Mouse (Mus musculus) heart, postnatal 36 days (tissue): ENCODE measurements around the gene Gpd1. TPM values are rescaled to one million over a fixed set of nuclear protein-coding genes. Genes with fewer than 3 reads are reported as not detected.

Experiments used
- DNase-seq, 2 experiments: peaks; one replicate each; pipeline ENCODE4 v3.0.0; 2021 to 2022
- intact Hi-C: fragments of 180-260 bp; cut with DNase I; formaldehyde crosslinking; loops from one replicate; pipeline ENCODE4 v1.15.1; 2025
- total RNA-seq, 2 experiments: library from RNA; stranded (reverse); gene quantifications; 2 replicates each; pipeline ENCODE4 v1.2.3; 2021

Gene Gpd1
- 10 to 100 TPM; 61.0 to 62.5 TPM for total RNA-seq

DNA sequence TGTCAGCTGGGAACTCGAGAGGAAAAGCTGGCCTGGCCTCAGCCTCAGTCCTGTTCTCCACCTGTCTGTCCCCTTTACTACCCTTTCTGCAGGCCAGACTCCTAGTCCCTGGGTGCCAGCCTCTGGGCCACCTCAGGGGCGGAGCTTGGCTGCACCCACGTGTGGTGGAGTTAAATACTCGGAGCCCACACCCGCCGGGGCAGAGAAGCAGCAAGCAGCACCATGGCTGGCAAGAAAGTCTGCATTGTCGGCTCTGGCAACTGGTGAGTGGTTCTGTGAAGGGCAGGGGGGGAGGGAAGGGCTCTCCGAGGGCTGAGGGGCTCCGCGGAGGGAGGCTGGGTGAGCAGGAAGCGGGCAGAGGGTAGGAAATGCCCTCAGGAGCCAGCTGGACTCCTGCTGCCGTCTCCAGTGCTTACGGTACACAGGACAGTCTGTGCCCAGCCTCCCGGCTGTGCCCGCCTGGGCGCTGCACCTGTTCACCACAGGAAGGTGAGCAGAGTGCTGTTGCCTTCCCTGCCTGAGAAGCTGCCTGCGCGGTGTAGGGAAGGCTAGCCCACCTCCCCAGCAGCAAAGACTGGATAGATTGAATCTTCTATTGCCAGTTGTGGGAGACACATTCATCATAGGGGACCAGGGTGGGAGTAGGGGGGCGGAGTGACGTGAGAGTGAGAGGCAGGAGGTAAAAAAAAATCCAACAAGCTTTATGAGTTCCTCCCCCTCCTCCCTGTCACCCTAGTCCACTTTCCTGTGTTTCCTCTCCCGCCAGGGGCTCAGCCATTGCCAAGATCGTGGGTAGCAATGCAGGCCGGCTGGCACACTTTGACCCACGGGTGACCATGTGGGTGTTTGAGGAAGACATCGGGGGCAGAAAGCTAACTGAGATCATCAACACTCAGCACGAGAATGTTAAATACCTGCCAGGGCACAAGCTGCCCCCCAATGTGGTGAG lies at the start of gene Gpd1:
Gpd1 (plus strand) TSS at position 130 of the 949 bp plus-strand sequence.
- intact Hi-C loops: loop anchor here (5.0 kb wide), 1 partner anchor 510 kb away; the partner anchor contains the start of gene Atf1
- peak; percentile 46 to 53 for DNase-seq

DNA sequence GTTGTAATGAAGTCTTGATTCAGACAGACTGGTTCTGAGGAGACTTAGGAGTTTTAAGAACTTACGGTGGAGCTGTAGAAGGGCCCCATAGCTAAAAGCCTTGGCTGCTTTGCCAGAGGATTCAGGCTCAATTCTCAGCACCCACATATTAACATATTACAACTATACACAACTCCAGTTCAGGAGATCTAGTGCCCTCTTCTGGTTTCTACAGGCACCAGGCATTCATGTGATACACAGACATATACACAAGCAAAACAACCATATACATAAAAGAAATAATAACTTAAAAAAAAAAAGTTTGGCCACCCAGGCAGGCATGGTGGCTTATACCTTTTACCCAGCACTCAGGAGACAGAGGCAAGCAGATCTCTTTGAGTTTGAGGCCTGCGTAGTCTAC lies 49.8 kb upstream of the Gpd1 start:
- DNase-seq: no peak
- intact Hi-C loops: no loop called here

DNA sequence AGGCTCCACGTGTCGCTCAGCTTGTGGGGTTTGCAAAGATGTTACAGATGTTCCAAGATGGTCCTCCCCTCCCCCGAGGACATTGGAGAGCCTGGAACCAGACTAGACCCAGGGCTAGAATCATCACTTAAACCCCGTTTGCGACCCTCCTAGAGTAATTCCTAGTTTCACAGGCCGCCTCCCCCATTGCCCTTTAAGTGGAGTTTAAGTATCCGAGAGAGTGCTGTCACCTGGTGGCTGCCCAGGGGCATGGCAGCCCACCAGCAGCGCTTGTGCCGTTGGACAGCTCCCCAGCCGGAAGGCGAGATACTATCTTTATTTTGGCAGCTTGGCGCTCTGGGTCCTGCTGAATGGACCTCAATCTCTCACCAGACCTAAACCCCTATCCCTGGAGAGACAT lies 48.4 kb upstream of the Gpd1 start:
- intact Hi-C loops: loop anchor here (1.0 to 2.0 kb wide), 2 partner anchors 73 to 172 kb away; no protein-coding TSS in a partner anchor
- peak; percentile 73 to 81 for DNase-seq

DNA sequence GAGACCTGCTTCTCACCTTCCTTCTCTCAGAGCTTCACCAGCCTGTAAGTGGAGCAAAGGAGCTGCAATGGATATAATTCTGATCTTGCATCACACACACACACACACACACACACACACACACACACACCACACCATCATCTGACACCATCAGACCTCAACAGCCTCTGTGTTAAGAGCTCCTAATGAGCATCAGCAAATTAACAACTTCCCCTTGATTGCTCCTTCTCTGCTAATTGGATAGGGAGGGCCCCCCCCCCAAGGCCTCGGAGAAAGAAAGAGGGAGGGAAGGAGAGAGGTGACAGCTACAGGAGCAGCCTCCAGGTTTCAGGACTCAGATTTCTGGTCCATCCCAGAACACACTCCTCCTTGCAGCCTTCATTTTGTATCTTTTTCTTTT lies 47.9 kb upstream of the Gpd1 start:
- intact Hi-C loops: loop anchor here (1.0 to 2.0 kb wide), 2 partner anchors 73 to 173 kb away; no protein-coding TSS in a partner anchor
- DNase-seq: no peak

DNA sequence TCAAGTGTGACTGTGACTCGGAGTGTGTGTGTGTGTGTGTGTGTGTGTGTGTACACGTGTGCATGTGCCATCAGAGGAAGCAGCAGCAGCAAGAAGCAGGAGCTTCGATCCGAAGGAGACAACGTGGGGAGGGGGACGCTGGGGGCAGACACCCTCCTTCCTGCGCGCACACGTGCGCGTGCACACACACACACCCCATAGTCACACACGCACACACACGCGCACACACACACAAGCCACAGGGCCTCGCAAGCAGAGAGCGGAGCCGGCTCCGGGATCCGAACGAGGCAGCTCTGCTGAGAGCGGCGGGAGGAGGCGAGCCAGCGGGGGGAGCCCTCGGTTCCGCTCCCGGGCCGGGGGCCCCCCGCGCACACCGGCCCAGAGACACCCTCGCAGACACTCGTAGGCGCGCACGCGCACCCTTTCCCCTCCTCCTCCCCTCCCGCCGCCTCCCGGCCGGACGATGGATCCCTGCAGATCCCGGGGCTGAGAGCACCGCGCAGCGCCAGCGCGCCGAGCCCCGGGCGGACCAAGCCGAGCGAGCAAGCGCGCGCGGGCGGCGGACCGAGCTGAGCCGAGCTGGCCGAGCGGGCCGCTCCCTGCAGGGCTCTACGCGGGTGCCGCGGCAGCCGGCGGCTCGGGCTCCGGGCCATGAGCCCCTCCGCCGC lies 47.0 kb upstream of the Gpd1 start, which contains the start of gene Asic1:
Asic1 (plus strand) TSS at position 215 of the 668 bp plus-strand sequence.
- intact Hi-C loops: no loop called here
- peak; percentile 63 to 67 for DNase-seq

DNA sequence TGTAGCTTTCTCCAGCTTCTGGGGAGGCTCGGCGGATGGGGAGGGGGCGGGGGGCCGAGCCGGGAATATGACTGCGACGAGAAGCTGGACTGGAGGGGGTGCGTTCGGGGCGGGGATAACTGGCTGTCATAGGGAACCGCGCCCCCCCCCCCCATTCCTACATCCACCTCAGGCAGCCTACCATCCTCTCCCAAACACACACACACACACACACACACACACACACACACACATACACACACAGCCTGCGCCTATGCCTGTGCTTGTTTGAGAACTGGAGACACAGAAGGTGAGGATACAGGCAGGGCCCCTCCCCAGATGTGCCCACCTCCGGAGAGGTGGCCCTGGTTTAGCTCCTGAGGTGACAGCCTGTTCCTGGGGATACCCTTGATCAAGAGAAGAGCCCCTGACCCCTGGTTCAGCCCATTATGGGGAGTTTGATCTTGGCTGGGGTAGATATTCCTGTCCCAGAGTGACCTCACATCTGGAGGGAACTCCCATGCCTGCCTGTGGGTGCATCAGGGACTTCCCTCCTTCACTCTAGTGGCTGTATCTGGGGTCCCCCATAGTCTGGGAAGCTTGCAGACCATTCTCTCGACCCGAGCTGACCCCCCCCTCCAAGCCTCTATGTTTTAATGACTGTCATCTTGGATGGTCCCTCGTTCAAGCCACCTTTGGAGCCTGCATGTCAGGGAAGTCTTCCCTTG lies 46.2 kb upstream of the Gpd1 start:
- intact Hi-C loops: no loop called here
- no peak for DNase-seq

DNA sequence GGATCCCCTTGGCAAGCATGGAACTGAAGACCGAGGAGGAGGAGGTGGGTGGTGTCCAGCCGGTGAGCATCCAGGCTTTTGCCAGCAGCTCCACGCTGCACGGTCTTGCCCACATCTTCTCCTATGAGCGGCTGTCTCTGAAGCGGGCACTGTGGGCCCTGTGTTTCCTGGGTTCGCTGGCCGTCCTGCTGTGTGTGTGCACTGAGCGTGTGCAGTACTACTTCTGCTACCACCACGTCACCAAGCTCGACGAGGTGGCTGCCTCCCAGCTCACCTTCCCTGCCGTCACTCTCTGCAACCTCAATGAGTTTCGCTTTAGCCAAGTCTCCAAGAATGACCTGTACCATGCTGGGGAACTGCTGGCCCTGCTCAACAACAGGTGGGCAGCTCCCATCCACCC lies 45.5 kb upstream of the Gpd1 start:
- intact Hi-C loops: no loop called here
- DNase-seq: no peak

DNA sequence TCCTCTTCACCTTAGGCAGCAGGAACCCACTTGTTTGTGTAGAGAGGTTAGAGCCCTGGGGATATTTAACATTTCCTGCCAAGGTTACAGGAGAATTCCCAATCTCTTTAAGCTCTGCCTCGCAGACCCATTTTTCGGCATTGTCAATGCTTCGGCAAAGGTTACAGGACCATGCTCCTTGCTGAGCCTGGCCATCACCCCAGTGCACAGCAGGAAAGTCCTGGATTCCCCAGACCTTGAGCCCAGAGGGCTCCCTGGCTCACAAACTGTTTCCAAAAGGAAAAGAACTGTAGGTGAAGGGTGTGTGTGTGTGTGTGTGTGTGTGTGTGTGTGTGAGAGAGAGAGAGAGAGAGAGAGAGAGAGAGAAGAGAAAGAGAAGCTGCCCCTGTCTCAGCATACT lies 42.4 kb upstream of the Gpd1 start:
- intact Hi-C loops: no loop called here

DNA sequence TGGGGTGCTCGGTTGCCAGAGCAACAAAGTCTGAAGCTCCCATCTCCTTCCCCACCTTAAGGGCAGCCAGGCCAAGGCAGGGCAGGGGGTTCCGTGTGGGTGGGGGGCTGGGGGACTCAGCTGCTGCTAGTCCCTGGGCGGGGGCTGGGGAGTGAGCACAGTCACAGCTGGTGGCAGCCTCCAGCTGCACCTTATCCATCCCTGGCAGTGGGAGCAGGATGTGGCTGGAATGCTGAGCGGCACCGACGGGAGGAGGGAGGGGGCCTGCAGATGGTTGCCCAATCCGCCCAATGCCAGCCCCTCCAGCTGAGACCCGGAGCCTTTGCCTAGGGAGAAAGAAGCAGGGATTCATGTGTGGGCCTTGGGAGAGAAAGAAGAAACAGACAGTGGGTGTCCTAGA lies 40.2 kb upstream of the Gpd1 start:
- DNase-seq: no peak
- intact Hi-C loops: no loop called here

More for the DNA sequence above, 42.4 kb upstream of the Gpd1 start:
- no peak for DNase-seq

DNA sequence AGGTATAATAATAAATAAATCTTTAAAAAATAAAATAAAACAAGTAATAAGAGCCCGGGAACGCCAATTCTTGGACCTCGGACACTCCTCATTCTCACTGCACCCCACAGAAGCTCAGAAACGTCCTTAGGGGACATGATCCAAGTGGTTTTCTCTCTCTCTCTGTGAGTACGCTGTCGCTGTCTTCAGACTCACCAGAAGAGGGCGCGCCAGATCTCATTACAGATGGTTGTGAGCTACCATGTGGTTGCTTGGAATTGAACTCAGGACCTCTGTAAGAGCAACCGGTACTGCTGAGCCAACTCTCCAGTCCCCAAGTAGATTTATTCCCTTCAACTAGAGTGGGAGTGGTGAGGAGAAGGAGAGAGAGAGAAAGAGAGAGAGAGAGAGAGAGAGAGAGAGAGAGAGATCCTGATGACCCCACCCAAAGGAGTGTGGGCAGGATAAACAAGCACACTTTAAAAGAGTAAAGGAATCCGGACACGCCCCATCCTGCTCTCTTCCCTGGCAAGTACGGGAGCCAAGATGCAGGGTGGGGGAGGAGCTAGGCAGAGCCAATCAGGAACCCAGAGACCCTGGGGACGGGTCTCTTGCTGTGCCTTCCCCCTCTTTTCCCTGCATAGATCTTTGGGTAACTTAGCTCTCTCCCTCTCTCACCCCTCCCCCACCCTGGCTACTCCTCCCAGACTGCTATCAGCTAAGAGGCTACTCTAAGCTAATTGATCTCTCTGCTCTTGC lies 39.1 kb upstream of the Gpd1 start:
- intact Hi-C loops: no loop called here
- DNase-seq: no peak

DNA sequence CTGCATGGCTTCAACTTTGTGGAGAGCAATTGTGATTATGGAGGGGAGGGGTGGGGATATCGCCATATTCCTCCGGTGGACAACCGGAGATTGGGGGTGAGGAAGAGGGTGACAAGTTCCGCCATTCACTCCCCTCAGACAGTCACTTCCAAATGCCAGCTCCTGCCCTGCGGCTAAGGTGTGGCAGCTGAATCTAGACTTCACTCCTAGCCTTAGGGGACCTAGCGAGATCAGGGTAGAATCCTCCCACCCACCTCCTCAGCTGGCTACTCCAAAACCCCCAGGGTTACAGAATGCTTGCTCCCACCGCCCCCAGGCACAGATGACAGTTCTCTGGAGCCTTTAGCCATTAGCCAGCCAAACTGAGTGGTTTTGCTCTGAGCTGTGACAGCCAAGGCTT lies 38.3 kb upstream of the Gpd1 start:
- DNase-seq: no peak
- intact Hi-C loops: no loop called here

DNA sequence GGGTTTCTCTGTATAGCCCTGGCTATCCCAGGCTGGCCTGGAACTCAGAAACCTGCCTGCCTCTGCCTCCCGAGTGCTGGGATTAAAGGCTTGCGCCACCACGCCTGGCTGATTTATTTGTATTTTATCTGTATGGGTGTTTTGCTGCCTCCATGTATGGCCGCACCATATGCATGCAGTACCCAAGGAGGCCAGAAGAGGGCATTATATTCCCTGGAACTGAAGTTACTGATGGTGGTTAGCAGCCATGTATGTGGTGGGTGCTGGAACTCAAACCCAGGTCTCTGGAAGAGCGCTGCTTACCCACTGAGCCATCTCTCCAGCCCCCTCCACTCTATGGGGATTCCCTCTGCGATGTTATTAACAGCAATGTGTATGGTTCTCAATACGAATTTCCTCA lies 34.4 kb upstream of the Gpd1 start:
- no peak for DNase-seq
- intact Hi-C loops: no loop called here

DNA sequence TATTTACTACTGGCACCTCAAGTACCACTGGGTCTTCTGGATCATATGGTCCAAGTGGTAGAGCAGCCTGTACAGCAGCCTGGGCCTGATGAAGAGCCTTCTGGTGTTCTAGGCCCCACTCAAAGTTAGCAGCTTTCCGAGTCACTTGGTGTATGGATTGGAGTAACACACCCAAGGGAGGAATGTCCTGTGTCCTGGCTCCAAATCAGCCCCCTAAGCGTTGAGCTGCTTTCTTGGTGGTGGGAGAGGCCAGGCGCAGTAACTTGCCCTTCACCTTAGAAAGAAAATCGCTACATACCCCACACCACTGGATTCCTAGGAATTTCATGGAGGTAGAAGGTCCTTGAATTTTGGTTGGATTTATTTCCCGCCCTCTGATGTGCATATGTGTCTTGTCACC lies 33.2 kb upstream of the Gpd1 start:
- intact Hi-C loops: no loop called here
- no peak for DNase-seq

DNA sequence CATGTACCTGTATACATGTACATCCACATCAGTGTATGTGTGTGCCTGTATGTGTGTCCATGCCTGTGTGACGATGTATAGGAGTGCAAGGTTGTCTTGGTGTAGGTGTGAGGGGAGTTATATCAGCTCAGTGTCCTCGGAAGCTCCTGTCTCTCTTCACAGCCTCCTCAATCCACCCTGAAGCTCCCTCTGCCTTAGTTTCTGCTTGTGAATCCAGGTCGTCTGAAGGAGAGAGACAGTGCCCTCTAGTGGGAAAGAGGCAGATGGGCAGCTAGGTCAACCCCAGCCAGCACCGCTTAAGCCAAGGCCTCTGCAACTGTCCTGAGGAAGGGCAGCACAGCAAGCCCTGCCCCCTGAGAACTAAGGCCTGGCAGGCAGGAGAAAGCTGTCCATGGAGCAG lies 28.6 kb upstream of the Gpd1 start:
- DNase-seq: peak; percentile 54 to 55
- intact Hi-C loops: loop anchor here (1.0 to 2.0 kb wide), 2 partner anchors 92 to 192 kb away; no protein-coding TSS in a partner anchor

DNA sequence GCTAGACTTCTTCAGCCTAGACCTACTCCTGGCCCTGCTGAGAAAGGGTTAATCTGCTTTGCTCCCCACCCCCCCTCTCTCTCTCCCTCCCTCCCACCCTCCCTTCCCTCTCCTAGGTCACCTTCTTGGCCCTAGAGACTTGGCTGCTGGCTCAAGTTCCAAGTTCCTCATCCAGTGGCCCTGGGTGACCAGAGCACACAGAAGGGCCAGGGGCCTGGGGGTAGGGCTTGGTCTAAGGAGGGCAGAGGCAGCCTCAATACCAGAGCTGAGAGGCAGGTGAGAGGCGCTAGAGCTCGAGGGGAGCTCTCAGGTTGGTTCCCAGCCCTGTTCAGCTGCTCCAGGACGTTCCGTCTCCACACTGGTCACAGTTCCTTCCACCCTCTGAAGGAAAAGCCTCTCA lies 26.4 kb upstream of the Gpd1 start:
- intact Hi-C loops: no loop called here
- no peak for DNase-seq

DNA sequence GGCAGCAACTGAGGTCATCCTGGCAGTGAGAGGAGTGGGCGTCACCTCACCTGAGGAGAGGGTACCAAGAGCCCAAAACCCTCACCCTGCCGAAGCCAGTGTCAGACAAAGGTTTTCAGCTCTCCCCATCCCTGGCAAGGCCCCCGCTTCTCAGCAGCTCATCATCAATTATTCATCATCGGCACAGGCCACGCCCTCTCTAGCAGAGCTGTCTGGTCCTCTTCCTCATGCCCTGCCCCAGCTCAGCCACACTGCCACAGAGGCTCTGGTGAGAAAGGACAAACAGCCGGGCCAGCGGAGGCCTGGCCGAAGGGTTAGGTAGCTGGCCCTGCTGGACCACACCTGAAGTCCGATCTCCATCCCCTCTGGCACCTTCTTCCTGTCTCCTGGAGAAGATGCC lies 25.3 kb upstream of the Gpd1 start:
- intact Hi-C loops: no loop called here

DNA sequence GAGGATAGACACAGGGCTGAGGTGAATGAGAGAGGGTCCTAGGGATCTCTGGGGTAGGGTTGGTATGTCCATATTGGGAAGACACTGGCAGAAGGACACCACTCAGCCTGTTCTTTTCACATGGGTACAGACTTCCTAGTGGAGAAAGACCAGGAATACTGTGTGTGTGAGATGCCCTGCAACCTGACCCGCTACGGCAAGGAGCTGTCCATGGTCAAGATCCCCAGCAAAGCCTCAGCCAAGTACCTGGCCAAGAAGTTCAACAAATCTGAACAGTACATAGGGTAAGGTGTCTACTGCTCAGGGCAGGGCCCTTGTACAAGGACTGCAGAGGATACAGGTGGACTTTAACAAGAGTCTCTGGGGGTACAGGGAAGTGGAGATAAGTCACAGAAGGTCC lies 20.0 kb upstream of the Gpd1 start:
- intact Hi-C loops: no loop called here
- DNase-seq: no peak

More for the DNA sequence above, 25.3 kb upstream of the Gpd1 start:
- DNase-seq: no peak

DNA sequence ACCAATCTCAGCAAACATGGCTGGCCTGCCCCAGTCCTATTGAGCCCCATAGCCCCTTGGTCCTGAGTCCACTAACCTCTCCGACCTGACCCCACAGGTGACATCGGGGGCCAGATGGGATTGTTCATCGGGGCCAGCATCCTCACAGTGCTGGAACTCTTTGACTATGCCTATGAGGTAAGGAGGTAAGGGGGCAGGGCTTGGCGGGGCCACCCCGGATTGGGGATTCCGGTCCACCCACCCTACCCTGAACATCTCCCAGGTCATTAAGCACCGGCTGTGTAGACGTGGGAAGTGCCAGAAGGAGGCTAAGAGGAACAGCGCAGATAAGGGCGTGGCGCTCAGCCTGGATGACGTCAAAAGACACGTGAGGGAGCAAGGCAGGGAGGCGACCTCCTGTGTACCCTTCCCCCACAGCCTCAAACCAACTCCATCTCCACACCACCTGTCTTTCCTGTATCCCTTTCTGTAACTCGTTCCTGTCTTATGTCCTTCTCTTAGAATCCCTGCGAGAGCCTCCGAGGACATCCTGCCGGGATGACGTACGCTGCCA lies 18.7 kb upstream of the Gpd1 start:
- DNase-seq: no peak
- intact Hi-C loops: no loop called here

DNA sequence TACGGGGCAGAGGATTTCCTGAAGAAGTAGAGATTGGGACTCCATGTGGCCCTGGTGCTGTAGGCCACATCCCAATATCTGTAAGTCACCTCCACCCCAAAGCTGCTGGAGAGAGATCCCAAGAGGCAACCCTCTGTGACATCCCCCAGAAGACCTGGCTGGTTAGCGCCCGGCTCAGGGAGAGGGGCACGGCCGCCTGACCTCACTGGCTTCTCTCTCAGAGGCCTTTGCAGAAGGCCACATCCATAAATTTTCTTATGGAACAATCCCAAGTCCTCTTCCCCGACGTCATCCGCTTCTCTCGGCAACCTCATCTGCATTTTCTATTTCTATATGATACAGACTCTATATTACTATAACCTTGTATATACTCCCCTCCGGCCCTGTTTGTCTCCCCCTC lies 17.6 kb upstream of the Gpd1 start:
- intact Hi-C loops: no loop called here
- DNase-seq: no peak
